Mouse (Mus musculus): ENCODE results near the gene Tmem127. TPM values are rescaled to one million over a fixed set of nuclear protein-coding genes. Genes with fewer than 3 reads are reported as not detected.
A peak's percentile ranks its signal among the peaks of the same experiment; 100 is the strongest.
"Not testable (repeated sequence)": the region's sequence is repeated elsewhere in the genome, so short reads cannot be mapped to it uniquely, and the experiment has no call there.

Gene Tmem127
- total RNA-seq (2015; ENCODE audit: low replicate concordance) (13.3 and 29.3 TPM in 2 replicates), total RNA-seq (2017; ENCODE audit: low replicate concordance) (25.8 and 28.4 TPM in 2 replicates)

DNA sequence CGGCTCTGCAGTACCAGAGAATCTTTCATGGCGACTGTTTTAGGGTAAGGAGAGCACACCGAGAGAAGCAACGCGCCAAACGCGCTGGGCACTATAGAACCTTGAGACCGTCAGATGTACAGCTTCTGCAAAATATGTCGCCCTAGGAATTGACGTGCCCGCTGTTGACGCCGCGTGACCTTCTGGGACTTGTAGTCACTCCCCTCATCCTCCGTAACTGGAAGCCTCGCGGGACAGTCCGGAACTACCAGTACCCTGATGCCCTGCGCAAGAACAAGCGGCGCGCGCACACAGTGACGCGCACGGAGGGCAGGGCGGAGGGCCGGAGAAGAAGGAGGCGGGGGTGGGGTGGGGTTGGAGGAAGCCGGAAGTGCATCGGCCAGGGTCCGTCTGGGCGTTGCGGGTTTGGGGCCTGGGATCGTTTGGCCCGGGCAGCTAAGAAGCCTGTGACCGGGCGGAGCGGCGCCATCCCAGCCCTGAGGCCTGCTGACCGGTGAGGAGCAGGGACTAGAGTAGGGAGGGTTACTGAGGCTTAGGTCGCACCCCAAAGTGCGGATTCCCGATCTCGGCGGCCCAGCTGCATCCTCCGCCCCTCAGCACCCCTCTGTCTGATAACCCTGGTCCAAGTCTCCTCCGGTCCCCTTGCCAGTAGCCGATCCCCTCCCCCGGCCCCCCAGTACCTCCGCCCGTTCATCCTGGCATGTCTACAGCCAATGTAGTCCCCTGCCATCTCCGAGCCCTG is at the start of gene Tmem127, which contains the start of gene Ciao1:
Gene Tmem127 (plus strand): TSS at position 317 of the 742 bp plus-strand sequence.
Gene Ciao1 (minus strand): TSS at position 225 of the 742 bp plus-strand sequence.
- peak; percentile 91 for ATAC-seq (replicated peaks; ENCODE audit: low FRiP score, poor library complexity, severe bottlenecking)

GRCm38 (mm10) chr2:127204932-127205331 is 42.8 kb upstream of the Tmem127 start:
- ATAC-seq (replicated peaks; ENCODE audit: low FRiP score, poor library complexity, severe bottlenecking): no peak

DNA sequence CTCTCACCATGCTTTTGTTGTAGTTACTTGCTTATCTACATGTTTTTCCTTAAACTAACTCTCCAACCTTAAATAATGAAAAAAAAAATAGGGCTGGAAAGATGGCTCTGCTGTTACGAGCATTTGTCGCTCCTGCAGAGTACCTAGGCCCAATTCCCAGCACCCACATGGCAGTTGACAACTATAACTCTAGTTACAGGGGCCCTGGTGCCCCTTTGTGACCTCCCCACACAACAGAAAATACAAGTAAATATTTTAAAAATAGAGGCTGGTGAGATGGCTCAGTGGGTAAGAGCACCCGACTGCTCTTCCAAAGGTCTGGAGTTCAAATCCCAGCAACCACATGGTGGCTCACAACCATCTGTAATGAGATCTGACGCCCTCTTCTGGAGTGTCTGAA is 41.8 kb upstream of the Tmem127 start:
- not testable (repeated sequence) for ATAC-seq (replicated peaks; ENCODE audit: low FRiP score, poor library complexity, severe bottlenecking)

DNA sequence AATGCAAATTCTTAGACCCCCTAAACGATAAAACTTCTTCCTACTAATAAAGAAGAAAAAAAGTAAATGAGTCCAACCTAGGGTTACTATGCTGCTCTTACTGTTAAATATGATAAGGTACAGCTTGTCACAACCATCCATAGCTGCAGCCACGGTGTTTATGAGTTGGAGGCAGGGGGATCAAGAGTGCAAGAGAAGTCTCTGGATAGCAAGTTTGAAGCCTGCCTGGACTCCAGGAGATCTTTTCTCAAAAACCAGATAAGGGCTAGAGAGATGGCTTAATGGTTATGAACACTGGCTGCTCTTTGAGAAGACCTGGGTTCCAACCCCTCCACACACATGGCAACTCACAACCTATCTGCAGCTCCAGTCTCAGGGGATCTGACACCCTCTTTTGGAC is 40.8 kb upstream of the Tmem127 start:
- ATAC-seq (replicated peaks; ENCODE audit: low FRiP score, poor library complexity, severe bottlenecking): no peak

DNA sequence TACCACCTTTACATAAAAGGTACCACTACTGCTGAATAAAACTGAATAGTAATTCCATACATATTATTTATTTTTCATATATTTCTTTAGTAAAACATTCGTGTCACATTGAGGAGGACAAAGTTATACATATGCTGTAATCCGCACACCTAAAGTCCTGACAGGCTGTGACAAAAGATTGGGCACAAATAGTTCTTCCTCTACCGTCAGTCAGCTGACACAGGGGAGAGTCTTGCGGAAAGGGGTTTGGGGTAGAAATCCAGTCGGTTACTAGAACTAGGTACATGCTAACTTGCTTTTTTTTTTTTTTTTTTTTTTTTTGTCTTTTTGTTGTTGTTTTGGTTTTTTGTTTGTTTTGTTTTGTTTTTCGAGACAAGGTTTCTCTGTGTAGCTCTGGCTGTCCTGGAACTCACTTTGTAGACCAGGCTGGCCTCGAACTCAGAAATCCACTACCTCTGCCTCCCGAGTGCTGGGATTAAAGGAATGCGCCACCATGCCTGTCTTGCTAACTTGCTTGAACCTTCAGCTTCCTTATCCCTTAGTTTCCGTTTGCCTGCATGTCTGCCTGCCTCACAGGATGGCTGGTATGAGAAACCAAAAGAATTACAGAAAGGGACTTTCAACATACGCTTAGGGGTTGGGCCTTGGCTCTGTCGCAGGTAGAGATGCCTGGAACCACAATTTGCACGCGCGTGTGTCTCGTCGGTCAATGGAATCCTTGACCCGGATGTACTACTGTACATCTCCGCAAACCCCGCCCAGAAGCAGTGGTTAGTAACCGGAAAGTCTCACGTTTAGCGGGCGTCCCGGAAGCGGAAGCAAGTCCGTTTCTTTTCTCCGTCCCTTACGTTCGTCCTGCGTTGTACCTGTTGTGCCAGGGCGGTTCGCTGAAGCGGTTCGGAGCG is 39.9 kb upstream of the Tmem127 start, which contains the start of the genes 1810024B03Rik and Snrnp200:
Gene 1810024B03Rik (minus strand): TSS at position 734 of the 905 bp plus-strand sequence.
Gene Snrnp200 (plus strand): TSS at position 840 of the 905 bp plus-strand sequence.
- peak; percentile 98 for ATAC-seq (replicated peaks; ENCODE audit: low FRiP score, poor library complexity, severe bottlenecking)

- ATAC-seq (replicated peaks; ENCODE audit: low FRiP score, poor library complexity, severe bottlenecking): no peak
Measured at GRCm38 (mm10) chr2:127208452-127208769, 39.3 kb upstream of the Tmem127 start.

DNA sequence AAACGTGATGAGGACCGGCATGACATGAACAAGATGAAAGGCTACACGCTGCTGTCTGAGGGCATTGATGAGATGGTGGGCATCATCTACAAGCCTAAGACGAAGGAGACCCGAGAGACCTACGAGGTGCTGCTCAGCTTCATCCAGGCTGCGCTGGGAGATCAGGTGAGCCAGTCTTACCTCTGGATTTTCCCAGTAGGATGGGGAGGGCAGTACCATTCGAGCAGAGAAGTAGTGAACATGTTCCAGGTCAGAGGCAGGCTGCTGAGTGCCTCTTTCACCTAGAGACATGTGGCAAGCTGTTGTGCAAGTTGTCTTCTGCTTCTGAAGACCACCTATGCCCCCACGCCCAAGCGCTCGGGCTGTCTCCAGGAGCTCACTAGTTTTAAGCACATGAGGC is 37.0 kb upstream of the Tmem127 start:
- ATAC-seq (replicated peaks; ENCODE audit: low FRiP score, poor library complexity, severe bottlenecking): no peak

DNA sequence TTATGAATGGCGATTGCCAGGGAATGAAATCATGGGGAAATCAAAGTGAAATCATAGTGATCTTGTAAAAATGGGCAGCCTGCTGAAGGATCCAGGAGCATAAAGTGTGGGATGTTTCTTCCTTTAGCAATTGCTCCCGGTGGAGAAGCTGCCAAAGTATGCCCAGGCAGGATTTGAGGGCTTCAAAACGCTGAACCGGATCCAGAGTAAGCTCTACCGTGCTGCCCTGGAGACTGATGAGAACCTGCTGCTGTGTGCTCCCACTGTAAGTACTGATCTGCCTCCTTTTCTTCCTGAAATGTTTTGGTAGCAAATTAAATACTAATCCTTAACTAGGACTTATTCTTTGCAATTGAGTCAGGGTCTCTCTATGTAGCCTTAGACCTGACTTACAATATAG is 30.0 kb upstream of the Tmem127 start:
- ATAC-seq (replicated peaks; ENCODE audit: low FRiP score, poor library complexity, severe bottlenecking): no peak

DNA sequence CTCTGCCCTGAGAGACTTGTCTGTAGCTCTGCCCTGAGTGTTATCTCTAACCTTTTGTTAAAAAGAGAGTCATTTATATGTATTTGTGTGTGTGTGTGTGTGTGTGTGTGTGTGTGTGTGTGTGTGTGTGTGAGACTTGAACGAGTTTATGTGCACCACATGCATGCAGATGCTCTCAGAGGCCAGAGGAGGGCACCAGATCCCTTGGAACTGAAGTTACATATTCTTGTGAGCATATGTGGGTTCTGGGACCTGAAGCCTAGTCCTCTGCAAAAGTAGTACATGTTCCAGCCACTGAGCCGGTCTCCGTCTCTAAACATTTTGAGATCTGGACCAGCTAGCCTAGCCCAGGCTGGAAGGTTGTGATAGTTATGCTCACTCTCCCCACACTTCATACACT is 22.4 kb upstream of the Tmem127 start:
- ATAC-seq (replicated peaks; ENCODE audit: low FRiP score, poor library complexity, severe bottlenecking): no peak

- ATAC-seq (replicated peaks; ENCODE audit: low FRiP score, poor library complexity, severe bottlenecking): 0 out of 2 replicates have a peak, but pooled peaks have one; percentile 25
Measured at GRCm38 (mm10) chr2:127237897-127238610, 9.7 kb upstream of the Tmem127 start.

GRCm38 (mm10) chr2:127240065-127240464 is 7.6 kb upstream of the Tmem127 start:
- ATAC-seq (replicated peaks; ENCODE audit: low FRiP score, poor library complexity, severe bottlenecking): no peak

DNA sequence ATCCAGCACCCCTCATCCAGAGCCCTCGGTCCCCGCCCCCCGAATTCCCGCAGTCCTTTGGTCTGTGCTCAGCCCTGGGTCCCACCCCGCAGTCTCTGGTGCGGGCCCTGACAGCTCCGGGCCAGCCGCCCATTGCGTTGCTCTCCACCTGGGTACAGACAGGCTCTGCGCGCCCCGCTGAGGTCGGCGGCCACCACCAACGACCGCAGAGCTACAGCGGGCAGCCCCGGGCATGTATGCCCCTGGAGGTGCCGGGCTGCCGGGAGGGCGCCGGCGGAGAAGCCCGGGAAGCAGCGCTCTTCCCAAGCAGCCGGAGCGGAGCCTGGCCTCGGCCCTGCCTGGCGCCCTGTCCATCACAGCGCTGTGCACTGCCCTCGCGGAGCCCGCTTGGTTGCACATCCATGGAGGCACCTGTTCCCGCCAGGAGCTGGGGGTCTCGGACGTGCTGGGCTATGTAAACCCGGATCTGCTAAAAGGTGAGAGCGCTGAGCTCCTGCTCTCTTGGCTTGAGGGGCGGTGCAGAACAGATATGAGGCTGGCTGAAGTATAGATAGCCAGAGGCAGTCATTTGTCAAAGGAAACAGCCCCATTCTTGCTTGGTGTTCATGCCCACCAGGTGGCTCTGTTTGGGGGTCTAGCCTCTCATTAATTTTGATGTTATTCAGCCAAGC is 761 bp downstream of the Tmem127 start:
- ATAC-seq (replicated peaks; ENCODE audit: low FRiP score, poor library complexity, severe bottlenecking): peak; percentile 45

DNA sequence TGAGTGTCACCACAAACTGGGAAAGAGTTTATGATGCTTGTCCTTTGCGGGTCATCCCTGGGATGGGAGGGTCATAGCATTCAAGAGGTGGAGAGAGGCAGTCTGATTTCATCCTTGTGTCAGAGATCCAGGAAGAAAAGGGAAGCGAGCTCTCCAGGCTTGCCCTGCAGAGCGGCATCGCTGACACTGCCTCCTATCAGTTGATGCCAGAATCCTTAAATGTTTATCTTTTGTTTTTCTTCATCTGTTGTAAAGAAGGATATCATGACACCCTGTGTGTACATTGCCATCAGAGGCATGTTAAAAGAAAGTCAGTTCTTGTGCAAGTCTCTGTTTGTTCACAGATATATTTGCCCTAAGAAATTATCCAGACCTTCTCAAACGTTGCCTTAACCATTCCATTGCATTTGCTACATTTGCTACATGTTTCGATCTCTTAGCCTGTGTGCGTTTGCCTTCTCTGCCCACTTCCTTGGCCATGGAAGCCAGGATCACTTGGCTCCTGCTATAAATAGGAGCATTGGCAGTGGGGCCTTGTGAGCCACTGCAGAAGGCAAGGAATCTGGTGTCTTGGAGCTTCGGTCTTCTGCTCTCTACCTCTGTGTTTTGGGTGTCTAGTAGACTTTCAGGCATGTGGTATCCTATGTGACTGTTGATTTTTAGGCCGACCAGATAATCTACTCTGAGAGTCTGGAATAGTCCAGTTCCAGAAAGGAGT is 2.7 kb downstream of the Tmem127 start:
- ATAC-seq (replicated peaks; ENCODE audit: low FRiP score, poor library complexity, severe bottlenecking): no peak

DNA sequence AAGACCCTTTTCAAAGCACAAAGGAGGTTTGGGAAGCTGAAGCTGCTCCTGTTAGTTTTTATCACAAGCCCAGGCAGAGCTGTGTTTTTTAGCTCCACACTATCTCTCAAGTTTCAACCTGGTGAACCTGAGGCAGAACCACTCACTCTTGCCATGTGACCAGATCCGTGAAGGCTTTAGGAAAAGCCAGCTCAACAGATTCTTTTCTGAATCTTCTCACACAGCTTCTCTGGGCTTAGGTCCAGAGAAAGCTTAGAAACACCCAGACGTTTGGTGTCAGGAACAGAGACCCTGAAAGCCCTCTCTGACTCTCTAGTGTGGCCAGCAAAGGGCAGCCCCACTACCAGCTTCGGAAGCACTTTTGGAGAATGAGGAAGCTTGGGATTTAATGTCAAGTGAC is 3.7 kb downstream of the Tmem127 start:
- ATAC-seq (replicated peaks; ENCODE audit: low FRiP score, poor library complexity, severe bottlenecking): no peak

DNA sequence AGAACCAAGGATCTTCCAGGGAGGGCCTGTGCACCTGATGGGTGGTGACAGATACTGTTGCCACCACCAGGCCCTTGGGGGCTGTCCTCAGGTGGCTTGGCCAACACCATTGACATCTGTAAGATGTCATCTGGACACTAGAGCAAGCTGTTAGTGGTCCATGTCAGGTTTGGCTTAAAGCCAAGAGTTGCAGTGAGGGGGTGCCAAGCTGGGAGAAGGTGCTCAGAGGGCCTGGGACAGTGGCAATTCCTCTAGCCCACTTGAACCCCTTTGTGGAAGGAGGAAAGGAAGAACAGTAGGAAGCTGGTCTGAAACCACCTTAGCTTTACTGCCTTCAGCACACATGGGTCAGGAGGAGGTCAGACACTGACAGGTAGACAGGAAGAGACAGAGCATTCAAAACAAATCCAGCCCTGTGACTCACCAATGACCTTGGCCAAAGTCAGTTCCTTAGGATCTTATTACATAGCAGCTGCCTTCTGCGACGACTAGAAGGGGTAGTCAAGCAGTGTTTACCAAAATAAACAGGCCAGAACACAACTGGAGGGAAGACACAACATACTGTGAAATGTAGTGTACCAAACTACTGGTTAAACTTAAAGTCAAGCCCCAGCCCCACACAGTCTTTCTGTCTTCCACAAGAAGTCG is 4.3 kb downstream of the Tmem127 start:
- ATAC-seq (replicated peaks; ENCODE audit: low FRiP score, poor library complexity, severe bottlenecking): no peak

DNA sequence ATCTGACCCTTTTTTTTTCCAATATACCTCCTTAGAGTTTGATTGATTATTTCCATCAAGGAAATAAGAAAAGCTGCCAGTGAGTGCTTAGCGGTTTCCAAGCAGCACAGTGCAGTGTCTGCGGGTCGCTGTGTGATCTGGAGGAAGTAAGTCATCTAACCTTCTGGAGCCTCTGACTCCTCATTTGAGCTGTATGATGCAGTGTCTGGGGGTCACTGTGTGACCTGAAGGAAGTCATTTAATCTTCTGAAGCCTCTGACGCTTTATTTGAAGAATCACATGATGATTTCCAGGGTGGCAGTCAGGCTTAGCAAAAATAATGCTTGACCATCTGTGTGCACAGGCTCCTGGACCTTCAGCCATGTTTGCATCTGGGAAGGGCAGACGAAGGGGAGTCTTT is 5.1 kb downstream of the Tmem127 start:
- ATAC-seq (replicated peaks; ENCODE audit: low FRiP score, poor library complexity, severe bottlenecking): no peak

DNA sequence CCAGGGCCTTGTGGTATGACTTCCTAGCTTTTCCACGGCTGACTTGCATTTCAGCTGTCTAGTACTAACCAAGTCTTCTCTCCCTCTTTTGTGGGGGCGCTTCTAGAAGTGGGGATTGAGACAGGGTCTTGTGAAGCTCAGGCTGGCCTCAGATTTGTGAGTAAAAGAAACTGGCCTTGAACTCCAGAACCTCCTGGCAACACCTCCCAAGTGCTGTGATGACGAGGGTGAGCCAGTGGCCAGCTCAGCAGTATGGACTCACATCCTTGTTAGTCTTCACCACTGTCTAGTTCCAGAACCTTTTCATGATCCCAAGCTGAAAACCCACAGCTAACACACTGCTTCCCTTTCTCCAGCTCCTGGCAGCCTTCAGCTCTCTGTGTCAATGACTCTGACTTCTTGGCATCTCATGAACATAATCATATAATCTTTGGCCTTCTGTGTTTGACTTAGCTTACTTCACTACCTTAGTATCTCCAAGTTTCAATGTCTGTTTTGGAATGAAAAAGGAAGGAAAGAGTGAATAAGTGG is 7.0 kb downstream of the Tmem127 start:
- no peak for ATAC-seq (replicated peaks; ENCODE audit: low FRiP score, poor library complexity, severe bottlenecking)

- no peak for ATAC-seq (replicated peaks; ENCODE audit: low FRiP score, poor library complexity, severe bottlenecking)
Measured at GRCm38 (mm10) chr2:127255294-127255693, 7.6 kb downstream of the Tmem127 start.
